8 mouse cellular contexts compared by ENCODE assay signal in the genomic region with DNA sequence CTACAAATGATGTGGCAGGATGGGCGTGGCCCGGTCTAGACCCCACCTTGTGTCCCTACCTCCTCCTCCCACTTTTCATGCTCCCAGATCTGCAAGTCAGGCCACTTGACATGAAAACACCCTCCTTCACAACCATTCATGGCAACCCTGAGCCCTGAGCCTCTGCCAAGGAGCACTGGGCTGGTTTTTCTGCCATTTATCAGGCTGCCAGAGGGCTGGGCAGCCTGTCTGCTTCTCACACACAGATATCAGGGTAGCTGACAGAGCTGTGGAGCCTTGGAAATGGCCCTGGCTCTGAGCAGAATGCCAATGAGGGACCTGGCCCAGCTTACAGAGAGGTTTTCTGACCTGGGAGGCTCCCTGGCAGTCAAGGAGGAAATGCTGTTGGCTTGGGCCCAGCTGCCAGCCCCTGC.
A peak's percentile ranks its signal among the peaks of the same experiment; 100 is the strongest.
DNase-seq lines count a peak whose midpoint lies in the region; ATAC-seq lines count a peak whose summit lies in the region.

No protein-coding gene starts in this region.

- peak; percentile 13 to 19 for DNase-seq in kidney, postnatal 4 days
- peak; percentile 18 to 45 for DNase-seq in cerebellum, postnatal 25 days
- DNase-seq in lung, postnatal 36 days = peak; percentile 49
- DNase-seq in retina, embryonic 14.5 days (ENCODE audit: low spot score) = no peak
- DNase-seq in liver, embryonic 11.5 days (ENCODE audit: low spot score) = no peak
- DNase-seq in B cell, adult 2 months = no peak

- no peak overlapping the region for H3K4me3 ChIP-seq in kidney, embryonic 16.5 days (ENCODE audit: low read length)
- H3K4me3 ChIP-seq in hindbrain, embryonic 15.5 days = no peak overlapping the region
- no peak overlapping the region for H3K4me3 ChIP-seq in liver, embryonic 11.5 days (ENCODE audit: low read depth, low read length)

- no peaks in the 10 kb centered on the region for H3K27me3 ChIP-seq in kidney, embryonic 16.5 days (ENCODE audit: insufficient read depth, low read length)
- H3K27me3 ChIP-seq in hindbrain, embryonic 15.5 days = no peaks in the 10 kb centered on the region
- no peaks in the 10 kb centered on the region for H3K27me3 ChIP-seq in liver, embryonic 11.5 days (replicated peaks; ENCODE audit: control insufficient read depth, insufficient read depth, low read length)

- no peak overlapping the region for H3K9ac ChIP-seq in kidney, embryonic 16.5 days (replicated peaks; ENCODE audit: low read length)
- H3K9ac ChIP-seq in hindbrain, embryonic 15.5 days = no peak overlapping the region
- no peak overlapping the region for H3K9ac ChIP-seq in liver, embryonic 11.5 days (ENCODE audit: low read depth, low read length)

- H3K27ac ChIP-seq in kidney, embryonic 16.5 days (ENCODE audit: low read length) = no peak overlapping the region
- no peak overlapping the region for H3K27ac ChIP-seq in hindbrain, embryonic 15.5 days (replicated peaks)
- H3K27ac ChIP-seq in liver, embryonic 11.5 days (ENCODE audit: low read depth, low read length) = no peak overlapping the region

- no peak for ATAC-seq in kidney, embryonic 16.5 days (ENCODE audit: low FRiP score, low TSS enrichment)
- ATAC-seq in hindbrain, embryonic 15.5 days (ENCODE audit: low FRiP score, low read depth) = peak; percentile 94
- no peak for ATAC-seq in liver, embryonic 11.5 days (replicated peaks; ENCODE audit: low FRiP score)

- no peaks in the 10 kb centered on the region for H3K9me3 ChIP-seq in kidney, embryonic 16.5 days (ENCODE audit: low read length)
- no peaks in the 10 kb centered on the region for H3K9me3 ChIP-seq in hindbrain, embryonic 15.5 days
- no peaks in the 10 kb centered on the region for H3K9me3 ChIP-seq in liver, embryonic 11.5 days (ENCODE audit: control insufficient read depth, low read length)

- WGBS in kidney, embryonic 16.5 days = 93% methylated on average over 2 of the region's 2 CpGs
- 88% methylated on average over 2 of the region's 2 CpGs for WGBS in hindbrain, embryonic 15.5 days
- 77% methylated on average over 2 of the region's 2 CpGs for WGBS in liver, embryonic 11.5 days

- H3K4me2 ChIP-seq in kidney, embryonic 16.5 days (replicated peaks; ENCODE audit: low read depth, low read length) = no peak overlapping the region
- H3K4me2 ChIP-seq in hindbrain, embryonic 15.5 days = no peak overlapping the region
- H3K4me2 ChIP-seq in liver, embryonic 11.5 days = no peak overlapping the region

- H3K4me1 ChIP-seq in kidney, embryonic 16.5 days (ENCODE audit: insufficient read depth, low read length) = no peaks in the 10 kb centered on the region
- peaks cover 10% of the 10 kb centered on the region; the same call in 1 of the 2 replicates for H3K4me1 ChIP-seq in hindbrain, embryonic 15.5 days (replicated peaks)
- H3K4me1 ChIP-seq in liver, embryonic 11.5 days (replicated peaks; ENCODE audit: control insufficient read depth, insufficient read depth, low read length) = no peaks in the 10 kb centered on the region

- H3K36me3 ChIP-seq in kidney, embryonic 16.5 days (ENCODE audit: insufficient read depth, low read length) = no peaks in the 10 kb centered on the region
- H3K36me3 ChIP-seq in hindbrain, embryonic 15.5 days = no peaks in the 10 kb centered on the region
- no peaks in the 10 kb centered on the region for H3K36me3 ChIP-seq in liver, embryonic 11.5 days (ENCODE audit: control insufficient read depth, insufficient read depth, low read length)

Comparison
In these comparisons a context has a peak if more than half of its experiments do, and no peak if none do; other contexts are left out.
1. DNase-seq: peak in kidney, postnatal 4 days (2 of 2), cerebellum, postnatal 25 days (2 of 2) and lung, postnatal 36 days (single experiment); none in retina, embryonic 14.5 days (single experiment), liver, embryonic 11.5 days (single experiment) and B cell, adult 2 months (0 of 2).